Mouse (Mus musculus): ENCODE results near the gene Agpat2.
A peak's percentile ranks its signal among the peaks of the same experiment; 100 is the strongest.

Agpat2 gene

DNA sequence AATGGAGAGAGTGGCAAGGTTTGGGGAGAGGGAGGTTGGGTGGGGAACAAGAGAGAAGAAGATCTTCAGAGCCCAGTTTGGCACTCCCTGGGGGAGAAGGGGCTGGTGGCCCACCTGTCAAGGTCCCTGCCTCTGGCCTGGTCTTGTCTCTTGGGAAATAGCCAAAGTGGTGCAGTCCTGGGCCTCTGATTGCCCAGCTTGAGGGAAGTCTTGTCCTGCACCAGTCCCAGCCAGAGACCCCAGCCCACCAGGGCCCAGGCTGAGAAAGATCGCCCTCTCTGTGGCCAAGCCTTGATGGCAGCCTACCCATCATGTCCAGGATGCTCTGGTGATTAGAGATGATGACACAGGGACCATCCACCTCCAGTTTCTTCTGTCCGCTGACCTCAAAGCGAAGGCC lies 7.3 kb downstream of the Agpat2 start:
- no peak for DNase-seq (ENCODE audit: low spot score in 2 of 2)

DNA sequence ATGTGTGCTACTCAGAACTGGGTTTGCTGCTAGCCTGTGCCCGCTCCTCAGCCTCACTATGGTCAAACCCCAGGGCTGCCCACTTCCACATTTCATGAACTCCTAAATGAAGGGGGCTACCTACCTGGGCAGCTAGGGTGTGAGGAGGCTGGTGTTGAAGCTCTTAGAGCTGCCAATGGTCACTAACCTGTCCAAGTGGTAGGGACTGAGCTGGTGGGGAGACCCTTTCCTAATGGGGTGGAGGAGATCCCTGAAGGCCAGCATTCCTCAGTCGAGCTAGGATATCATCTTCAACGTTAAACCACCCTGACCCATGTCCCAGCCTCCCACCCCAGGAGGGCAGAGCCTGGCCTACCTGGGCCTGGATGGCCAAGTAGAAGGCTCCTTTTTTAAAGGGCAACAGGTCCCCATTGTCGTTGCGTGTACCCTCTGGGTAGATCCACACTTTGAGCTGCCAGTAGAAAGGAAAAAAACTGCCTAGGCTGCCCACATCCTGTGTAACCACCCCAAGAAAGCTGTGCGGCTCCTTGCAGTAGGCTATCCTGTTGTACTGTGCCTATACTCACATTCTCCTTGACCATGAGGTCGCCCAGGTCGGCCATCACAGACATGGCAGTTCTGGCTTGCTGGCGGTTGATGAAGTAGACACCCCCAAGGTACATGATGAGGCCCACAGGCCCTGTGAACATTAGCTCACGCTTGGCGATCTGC lies 8.3 kb downstream of the Agpat2 start:
- DNase-seq (ENCODE audit: low spot score in 2 of 2) = no peak

DNA sequence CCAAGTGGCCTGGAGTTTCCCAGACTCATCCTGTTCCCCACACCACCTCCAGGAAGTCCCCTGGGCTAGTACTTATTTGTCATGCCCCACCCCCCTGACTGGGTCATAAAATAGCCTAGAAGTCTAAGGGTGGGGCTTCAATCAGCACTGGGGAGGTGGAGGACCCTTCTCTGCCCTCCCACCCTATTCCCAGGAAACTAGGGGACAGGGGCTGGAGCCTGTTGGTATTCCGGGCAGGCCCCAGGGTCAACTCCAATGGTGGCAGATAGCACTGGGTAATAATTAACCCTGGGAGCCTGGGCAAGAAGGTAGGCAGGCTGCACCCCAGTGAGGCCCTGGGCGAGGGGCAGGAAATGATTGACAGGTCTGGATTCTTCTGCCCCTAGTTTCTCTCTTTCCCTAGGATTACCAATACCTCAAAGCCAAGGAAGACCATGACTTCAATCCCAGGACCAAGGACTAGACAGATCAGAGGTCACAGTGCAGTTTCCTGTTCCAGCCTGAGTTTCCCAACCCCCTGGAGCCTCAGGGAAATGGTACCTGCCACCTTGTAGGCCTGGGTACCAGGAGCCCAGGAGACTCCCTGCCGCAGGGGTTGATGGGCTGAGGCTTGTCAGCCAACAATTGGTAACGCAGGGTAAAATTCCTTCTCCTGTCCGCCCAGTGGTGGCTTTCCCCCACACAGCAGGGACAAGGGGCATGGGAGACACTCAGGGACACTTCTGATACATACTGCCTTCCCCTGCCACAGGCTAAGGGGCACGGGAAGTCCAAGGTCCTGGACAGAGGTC lies 9.1 kb downstream of the Agpat2 start:
- DNase-seq (ENCODE audit: low spot score in 2 of 2) = no peak

DNA sequence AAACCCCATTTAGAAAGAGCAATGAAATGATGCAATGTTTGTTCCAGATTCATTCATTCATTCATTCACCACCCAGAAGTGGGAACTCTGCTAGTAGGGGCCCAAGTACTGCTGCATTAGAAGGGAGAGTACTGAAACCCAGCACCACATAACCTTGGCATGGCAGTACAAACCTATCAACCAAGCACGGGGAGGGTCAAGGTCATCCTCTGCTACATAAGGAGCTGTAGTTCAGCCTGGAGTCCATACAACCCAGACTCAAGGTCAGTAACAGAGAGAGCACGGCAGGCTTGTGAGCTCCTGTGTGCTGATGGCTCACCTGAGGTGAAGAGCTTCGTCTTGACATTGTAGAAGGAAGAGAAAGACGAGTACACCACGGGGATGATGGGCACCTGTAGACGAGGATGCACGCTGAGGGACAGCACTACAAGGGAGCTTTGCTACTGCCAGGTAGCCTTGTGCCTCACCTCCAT lies 9.7 kb downstream of the Agpat2 start:
- no peak for DNase-seq (ENCODE audit: low spot score in 2 of 2)

DNA sequence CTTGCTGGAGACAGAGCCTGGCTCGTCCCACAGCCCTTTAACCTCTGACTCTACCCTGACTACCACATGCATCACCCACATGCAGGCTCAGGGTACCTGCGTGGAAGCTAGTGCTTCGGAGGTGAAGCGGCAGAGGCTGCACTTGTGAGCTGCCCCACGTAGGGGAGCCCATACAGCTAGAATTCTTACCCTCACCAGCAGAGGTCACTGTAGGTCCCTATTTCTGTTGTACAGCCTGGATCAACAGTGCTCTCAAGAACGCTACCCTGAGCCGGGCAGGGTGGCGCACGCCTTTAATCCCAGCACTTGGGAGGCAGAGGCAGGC lies 10.2 kb downstream of the Agpat2 start:
- DNase-seq (ENCODE audit: low spot score in 2 of 2) = peak in 1 of 2 experiments; percentile 43

DNA sequence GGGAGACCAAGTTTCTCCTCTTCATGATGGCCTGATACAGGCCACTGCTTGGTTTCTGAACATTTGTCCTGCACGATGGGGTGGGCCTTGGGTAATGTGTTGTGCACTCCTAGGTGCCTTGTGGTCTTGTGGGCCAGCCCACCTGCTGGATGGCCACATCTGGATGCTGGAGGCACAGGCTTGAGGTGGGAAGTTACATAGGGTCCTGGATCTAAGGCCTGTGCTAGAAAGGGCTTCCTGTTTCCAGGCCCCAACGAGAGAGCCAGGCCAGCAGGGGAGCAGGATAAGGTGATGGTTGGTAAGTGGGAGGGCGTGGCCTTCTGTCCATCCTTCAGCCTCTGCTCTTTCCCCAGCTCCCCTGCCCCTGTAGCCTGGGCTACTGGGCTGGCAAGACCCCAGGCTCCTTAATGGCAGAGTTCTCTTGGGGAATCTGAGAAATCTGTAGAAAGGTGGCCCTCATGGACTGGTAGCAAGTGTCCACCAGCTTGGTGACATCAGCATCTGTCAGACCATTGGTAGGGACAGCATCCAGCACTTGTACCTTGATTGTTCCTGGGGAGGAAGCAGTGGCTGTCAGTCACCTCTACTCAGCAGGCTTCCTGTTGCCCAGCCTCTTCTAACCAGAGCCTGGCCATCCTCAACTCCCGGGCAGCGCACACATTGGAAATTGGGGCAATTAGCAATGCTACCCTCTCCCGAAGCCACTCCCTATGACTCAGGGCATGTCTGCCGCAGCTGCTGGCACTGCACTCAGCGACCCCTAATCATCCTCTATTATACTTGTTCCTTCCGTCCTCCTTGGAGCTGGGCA lies 10.8 kb downstream of the Agpat2 start:
- no peak for DNase-seq (ENCODE audit: low spot score in 2 of 2)

DNA sequence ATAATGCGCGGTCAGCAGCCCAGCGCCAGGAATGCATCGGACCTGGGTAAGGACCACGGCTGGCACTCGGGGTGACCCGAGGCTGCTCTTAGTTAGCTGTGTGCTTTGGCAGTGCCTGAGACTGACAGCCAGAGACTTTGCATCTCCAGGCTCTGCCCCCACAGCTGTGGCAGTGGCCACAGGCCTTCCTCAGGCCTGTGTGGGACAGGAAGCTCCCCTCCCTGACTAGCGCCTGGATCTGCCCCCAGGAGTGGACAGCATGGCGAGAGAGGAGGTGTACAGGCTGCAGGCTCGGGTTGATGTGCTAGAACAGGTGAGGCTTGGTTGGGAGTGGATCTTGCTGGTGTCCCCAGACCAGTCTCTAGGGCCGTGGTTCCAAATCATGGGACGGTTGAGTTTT lies 12.8 kb downstream of the Agpat2 start:
- DNase-seq (ENCODE audit: low spot score in 2 of 2) = no peak

DNA sequence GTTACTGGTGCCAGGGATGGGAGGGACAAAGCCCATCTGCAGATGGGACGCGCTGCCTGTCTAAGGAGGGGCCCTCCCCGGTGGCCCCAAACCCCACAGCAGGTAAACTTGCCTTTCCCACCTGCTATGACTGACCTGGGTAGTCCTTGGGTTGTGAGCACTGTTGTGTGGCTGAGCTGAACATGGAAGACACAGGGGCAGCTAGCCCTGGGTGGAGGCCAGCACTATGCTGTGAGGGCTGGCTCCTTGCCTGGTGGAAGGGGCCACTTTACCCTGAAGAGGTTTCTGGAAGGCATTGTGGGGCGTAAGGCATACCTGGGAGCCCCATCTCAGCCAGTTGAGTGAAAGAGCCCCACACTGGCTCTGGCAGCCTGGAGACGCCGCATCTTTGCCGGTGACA lies 13.3 kb downstream of the Agpat2 start:
- no peak for DNase-seq (ENCODE audit: low spot score in 2 of 2)

DNA sequence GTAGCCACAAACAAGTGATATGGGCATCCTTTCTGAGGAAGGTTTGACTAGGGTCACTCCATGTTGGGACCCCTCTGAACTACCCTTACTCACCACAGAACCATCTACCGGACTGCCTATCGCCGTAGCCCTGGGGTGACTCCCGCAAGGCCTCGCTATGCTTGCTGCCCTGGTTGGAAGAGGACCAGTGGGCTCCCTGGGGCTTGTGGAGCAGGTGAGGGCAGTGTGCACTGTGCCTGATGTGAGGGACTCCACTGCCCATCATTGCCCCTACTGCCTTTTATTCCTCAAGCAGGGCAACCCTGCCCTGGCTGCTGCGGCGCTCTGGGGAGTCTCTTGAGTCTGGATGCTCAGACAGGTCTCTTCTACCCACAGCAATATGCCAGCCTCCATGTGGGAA lies 13.9 kb downstream of the Agpat2 start:
- DNase-seq (ENCODE audit: low spot score in 2 of 2) = no peak

DNA sequence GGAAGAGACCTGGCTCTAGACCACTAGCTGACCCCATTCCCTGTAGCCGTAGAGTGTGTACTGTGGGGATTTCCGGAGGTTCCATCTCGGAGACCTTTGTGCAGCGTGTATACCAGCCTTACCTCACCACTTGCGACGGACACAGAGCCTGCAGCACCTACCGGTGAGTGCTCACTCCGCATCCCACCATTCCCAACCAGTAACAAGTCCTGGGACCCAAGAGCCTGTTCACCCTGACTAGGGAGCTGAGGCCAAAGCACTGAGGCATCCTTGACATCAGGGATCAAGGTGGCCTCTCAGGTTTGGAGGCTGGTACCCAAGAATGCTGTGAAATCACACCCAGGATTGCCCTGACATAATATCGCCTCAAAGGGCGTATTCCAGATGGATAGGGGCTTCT lies 14.9 kb downstream of the Agpat2 start:
- no peak for DNase-seq (ENCODE audit: low spot score in 2 of 2)

DNA sequence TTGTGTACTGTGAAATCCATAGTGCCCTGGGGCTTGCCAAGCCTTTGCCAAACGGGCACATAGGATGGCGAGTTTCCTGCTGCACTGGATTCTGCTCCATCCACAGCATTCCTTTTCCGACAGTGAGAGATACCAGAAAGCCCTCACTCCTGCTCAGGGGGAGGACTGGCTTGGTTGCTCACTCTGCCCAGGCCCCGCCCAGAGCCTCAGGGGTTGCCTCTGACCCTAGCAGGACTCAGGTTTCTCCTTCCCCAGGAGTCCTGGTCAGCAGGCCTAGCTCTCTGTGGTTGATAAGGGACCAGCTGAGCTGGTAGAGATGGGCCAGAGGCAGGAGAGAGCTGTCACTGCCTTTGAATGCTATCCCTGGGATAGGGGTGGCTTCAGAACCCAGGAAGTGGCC lies 15.6 kb downstream of the Agpat2 start:
- DNase-seq (ENCODE audit: low spot score in 2 of 2) = no peak

DNA sequence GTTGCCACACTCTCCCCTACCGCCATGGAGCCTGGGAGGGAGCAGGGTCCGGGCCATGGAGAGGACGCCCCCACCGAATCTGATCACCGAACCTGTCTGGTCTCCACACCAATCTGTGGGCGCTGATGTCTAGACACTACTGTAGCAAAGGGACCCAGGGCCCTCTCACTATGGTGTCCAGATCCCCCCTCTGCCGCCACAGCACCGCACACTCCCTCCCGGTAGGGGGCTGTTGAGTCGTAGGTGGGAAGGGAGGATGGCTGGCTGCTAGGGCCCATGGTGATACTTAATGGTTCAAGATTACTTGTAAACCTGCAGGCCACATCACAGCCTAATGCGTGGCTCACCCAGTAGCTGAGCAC lies 17.2 kb downstream of the Agpat2 start:
- no peak for DNase-seq (ENCODE audit: low spot score in 2 of 2)

DNA sequence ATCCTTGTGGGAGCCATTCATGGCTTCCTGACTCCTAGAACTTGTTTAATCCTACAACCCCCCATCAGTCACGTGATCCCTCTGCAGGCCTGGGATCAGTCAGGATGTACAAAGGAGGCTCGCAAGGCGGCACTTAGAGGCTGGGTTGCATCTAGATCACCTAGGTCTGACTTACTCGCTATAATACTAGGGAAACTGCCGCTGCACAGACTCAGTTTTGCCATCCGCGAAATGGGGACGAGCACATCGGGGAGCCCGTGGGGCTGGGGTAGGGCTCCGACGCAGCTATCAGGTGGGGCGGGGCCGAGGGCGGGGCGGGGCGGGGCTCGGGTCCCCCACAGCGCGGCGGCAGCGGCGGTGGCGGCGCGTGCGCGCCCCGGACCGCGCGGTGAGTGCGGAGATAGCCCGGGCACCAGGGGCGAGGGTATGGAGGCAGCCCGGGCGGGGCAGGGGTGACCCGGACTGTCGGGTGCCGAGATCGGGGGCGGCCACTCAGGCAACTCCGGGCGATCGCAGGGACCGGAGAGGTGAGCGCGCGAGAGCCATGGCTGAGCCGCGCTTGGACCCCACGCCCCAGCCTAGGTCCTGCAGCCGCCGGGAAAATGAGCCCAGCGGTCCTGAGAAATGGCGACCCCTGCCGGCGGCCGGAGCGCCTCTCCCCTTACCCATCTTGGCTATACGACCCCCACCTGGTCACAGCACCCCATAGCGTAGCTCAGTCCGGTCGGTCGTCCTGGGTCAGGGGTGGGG lies 17.7 kb downstream of the Agpat2 start, which contains the start of gene Gm20532:
Gene Gm20532 (plus strand): TSS at position 346 of the 750 bp plus-strand sequence.
- peak; percentile 68 to 69 for DNase-seq (ENCODE audit: low spot score in 2 of 2)

DNA sequence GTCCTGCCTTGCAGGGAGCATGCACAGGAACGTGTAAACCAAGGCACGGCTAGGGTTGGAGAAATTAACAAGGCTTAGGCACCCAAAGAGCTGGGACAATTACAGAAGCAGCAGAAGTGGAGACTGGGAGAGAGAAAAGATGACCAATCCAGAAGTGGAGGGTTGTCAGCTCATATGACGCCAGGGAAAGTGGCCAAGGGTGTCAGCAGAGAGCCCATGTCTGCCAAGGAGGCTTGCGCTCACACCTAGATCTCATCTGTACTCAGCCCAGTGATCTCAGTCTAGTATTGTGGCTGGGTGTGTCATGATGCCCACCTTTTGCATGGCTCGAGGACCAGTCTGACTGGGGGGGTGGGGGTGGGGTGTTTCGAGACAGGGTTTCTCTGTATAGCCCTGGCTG lies 18.5 kb downstream of the Agpat2 start:
- no peak for DNase-seq (ENCODE audit: low spot score in 2 of 2)

DNA sequence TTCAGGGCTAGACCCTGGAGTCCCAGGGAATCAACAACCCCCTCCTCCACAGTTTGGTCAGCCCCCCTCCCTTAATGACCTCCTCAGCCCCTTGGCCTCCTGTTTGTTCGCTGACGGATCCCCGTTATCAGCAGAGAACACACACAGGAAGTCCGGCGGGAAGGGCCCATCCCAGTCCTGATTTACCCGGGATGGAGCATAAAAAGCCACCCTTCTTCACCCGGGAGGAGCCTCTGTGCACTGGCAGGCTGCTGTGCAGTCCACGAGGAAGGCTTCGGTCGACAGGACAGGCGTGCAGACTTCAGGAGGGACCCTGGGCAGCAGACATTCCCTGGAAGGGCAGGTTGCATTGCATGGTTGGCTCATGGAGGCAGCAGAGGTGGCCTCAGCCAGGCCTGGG lies 20.6 kb downstream of the Agpat2 start:
- DNase-seq (ENCODE audit: low spot score in 2 of 2) = no peak

DNA sequence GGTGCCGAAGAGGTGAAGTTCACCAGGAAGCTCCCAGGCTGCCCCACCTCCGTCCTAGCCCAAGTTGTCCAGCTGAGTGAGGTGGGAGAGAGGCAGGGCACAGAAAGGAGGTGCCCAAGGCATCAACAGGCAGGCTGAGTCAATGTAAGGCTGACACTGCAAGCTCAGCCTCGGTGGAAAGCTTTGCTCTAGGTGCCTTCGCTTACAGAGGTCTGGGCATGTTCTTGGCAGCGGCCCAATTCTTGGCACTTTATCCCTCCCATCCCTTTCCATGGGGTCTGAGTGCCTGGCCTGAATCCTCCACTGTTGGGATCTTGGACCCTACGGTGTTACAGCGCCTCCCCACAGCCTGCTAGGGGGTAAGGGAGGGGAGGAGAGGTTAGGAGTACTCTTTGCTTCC lies 21.5 kb downstream of the Agpat2 start:
- DNase-seq (ENCODE audit: low spot score in 2 of 2) = no peak

DNA sequence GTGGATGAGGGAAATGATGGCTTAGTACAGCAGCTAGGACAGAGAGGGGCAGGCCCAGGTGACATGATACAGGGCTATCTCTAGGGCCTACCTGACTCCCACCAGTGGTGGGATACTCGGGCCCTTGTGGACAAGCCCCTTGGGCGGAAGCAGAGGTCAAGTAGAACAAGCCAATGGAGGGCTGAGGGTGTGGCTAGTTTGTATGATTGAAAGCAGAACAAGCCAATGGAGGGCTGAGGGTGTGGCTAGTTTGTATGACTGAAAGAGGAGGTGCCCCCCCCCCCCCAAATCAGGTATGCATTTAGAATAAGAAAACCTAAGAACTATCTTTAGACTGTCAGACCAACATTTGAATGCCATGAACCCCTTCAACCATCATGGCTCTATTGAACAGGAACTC lies 22.0 kb downstream of the Agpat2 start:
- no peak for DNase-seq (ENCODE audit: low spot score in 2 of 2)

DNA sequence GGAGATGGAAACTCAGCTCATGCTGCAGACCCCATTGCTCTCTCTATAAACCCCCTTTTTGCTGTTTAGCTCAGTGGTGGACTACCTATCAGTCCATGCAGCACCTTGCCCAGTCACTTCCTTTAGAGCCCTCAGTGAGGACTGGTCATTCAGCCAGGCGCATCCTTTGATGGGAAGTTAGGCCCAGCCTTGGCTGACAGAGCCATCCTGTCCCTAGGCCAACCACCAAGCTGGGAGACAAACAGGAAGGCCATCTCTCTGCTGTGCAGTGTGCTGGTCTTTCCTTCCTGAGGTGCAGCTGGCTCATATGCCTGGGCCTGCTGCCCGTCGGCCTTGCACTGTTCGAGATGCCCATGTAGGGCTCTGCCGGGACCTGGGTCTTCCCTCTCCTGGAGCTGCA lies 23.5 kb downstream of the Agpat2 start:
- DNase-seq (ENCODE audit: low spot score in 2 of 2) = no peak

DNA sequence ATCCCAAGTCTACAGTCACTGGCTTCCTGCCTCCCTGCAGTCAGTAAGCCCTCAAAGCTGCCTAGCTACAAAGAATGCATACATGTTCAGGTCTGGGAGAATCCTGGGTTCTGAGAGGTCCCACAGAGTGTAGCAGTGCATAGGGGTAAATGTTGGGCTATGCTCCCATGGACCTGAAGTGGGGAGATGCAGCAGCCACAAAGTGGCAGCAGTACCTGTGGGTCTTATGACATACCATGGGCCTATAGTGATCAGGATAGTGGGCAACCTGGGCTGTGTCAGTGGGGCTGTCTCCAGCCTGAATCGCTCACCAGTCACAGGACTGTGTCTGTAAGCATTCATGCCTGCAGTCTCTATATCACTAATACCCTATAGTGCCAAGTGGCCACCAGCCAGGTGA lies 24.5 kb downstream of the Agpat2 start, which contains the start of gene Egfl7:
Gene Egfl7 (plus strand): TSS at position 301 of the 400 bp plus-strand sequence.
- DNase-seq (ENCODE audit: low spot score in 2 of 2) = no peak

DNA sequence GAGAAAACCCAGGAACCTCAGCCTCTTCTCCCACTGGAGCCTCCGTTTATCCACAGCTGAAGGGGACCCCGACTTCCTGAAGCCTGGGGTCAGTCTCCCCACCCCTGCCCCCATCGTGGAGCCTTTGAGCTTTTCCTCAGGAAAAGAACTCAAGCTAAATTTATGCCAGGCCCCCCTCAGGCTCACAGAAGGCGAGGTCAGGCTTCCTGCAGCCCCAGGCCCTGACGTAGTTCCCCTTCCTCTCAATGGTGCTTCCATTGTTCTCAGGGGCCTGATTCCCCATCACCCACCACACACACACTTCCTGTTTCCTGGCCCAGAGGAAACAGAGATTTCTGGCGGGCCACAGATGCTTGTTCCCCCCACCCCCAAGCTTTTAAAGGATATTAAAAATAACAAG lies 25.8 kb downstream of the Agpat2 start:
- no peak for DNase-seq (ENCODE audit: low spot score in 2 of 2)

DNA sequence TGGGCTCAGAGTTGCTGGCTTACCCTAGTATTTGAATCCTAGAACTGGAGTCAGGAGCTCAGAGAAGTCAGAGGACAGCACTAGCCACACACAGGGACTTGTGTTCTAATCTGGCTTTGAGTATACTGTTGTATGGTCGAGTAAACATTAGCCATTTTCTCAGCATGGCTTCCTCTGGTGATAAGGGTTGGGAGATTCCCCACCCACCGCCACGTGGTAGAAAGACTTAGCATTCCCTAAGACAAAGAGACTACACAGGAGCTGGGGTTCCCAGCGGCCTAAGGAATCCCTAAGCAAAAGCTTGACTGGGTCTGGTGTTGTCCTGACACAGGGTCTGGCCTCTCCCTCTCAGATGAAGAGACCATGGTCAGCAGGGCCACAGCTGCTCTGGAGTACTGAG lies 27.8 kb downstream of the Agpat2 start:
- DNase-seq (ENCODE audit: low spot score in 2 of 2) = no peak

DNA sequence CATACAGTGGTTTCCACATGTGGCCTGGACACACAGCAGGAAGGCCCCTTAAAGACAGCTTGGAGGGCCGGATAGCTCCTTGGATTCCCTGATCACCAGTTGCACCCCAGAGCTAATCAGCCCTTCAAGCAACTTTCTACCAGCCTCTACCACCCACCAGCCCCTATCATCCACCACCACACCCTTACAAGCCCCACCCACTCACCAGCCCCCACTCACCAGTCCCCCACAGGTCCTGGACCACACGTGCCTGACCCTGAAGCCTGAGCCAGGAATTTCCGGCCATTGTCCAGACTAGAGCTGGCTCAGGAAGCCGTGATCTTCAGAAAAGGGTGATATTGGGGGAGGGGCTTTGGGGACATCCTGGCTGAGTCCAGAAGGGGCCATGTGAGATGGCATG lies 28.4 kb downstream of the Agpat2 start:
- no peak for DNase-seq (ENCODE audit: low spot score in 2 of 2)

All from frontal cortex, postnatal 36 days (tissue).